In the genomic region with DNA sequence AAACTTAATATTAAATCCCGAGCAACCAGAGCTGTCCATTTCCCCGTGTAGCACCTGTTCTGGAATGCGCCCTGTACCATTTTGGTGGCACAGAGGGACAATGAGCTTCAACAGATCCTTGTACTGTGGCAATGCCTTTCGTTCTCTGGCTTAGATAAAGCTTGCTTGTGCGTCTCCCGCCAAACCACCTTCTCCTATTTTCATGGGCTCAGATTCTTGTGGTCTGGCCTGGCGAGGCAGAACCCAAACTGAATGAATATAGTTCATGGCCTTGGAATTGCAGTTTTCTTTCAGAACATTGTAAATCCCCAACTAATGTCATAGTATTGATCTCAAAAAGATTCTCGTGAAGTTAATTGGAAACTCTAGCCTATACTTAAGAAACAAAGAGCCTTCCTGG, we compare ENCODE assay signal across 27 mouse cellular contexts.
"Had no signal": no experiment of that assay in that cellular context is flagged by ENCODE, and none has a peak within 500 bp of the region (broad histone marks: within the 10 kb centered on the region; RNA-seq: fewer than 3 reads in every experiment).

No protein-coding gene starts in this region.

- H3K4me2 ChIP-seq: embryonic facial prominence, embryonic 12.5 days; embryonic facial prominence, embryonic 13.5 days; embryonic facial prominence, embryonic 15.5 days; forebrain, embryonic 12.5 days; forebrain, embryonic 13.5 days; forebrain, embryonic 15.5 days had no signal

- H3K4me3 ChIP-seq: embryonic facial prominence, embryonic 10.5 days; embryonic facial prominence, embryonic 12.5 days; embryonic facial prominence, embryonic 13.5 days; embryonic facial prominence, embryonic 15.5 days; erythroblast, embryonic 14.5 days; forebrain, embryonic 10.5 days; forebrain, embryonic 12.5 days; forebrain, embryonic 13.5 days; forebrain, embryonic 15.5 days; gastrocnemius, adult 2 months; heart, adult 2 months had no signal

- ATAC-seq: forebrain, embryonic 13.5 days; forebrain, embryonic 14.5 days; forebrain, embryonic 15.5 days; forebrain, embryonic 16.5 days; forebrain, postnatal 0 days had no signal

- H3K9me3 ChIP-seq: embryonic facial prominence, embryonic 10.5 days; embryonic facial prominence, embryonic 12.5 days; embryonic facial prominence, embryonic 13.5 days; embryonic facial prominence, embryonic 15.5 days; forebrain, embryonic 10.5 days; forebrain, embryonic 12.5 days; forebrain, embryonic 13.5 days; forebrain, embryonic 15.5 days had no signal

- H3K9ac ChIP-seq: embryonic facial prominence, embryonic 12.5 days; embryonic facial prominence, embryonic 13.5 days; embryonic facial prominence, embryonic 15.5 days; forebrain, embryonic 12.5 days; forebrain, embryonic 13.5 days; forebrain, embryonic 15.5 days; forebrain, postnatal 0 days had no signal

- DNase-seq: cerebellum, adult 8-10 months; cerebellum, adult 9-10 months; cerebellum, adult 9-11 months; cerebellum, postnatal 10 days; cerebellum, postnatal 14 days; cerebellum, postnatal 25 days; cerebellum, postnatal 36 days; embryo, embryonic 11 days; forebrain, postnatal 0 days; gastrocnemius, adult 2 months; gastrocnemius, postnatal 10 days; gastrocnemius, postnatal 14 days; gastrocnemius, postnatal 25 days; gastrocnemius, postnatal 36 days; heart, adult 18-20 months; heart, adult 2 months had no signal

- H3K27ac ChIP-seq: embryonic facial prominence, embryonic 10.5 days; embryonic facial prominence, embryonic 12.5 days; embryonic facial prominence, embryonic 13.5 days; embryonic facial prominence, embryonic 15.5 days; forebrain, embryonic 10.5 days; forebrain, embryonic 12.5 days; forebrain, embryonic 13.5 days; forebrain, embryonic 15.5 days; gastrocnemius, adult 2 months; heart, adult 2 months had no signal

- H3K36me3 ChIP-seq: embryonic facial prominence, embryonic 10.5 days; embryonic facial prominence, embryonic 12.5 days; embryonic facial prominence, embryonic 13.5 days; embryonic facial prominence, embryonic 15.5 days; forebrain, embryonic 10.5 days; forebrain, embryonic 12.5 days; forebrain, embryonic 15.5 days had no signal

- H3K4me1 ChIP-seq: embryonic facial prominence, embryonic 10.5 days; embryonic facial prominence, embryonic 12.5 days; forebrain, embryonic 10.5 days; forebrain, embryonic 12.5 days; forebrain, embryonic 13.5 days; forebrain, embryonic 15.5 days had no signal

- H3K27me3 ChIP-seq: embryonic facial prominence, embryonic 12.5 days; embryonic facial prominence, embryonic 13.5 days; embryonic facial prominence, embryonic 15.5 days; forebrain, embryonic 12.5 days; forebrain, embryonic 13.5 days; forebrain, embryonic 15.5 days had no signal
